Mouse (Mus musculus) kidney, adult 8-10 months (tissue): ENCODE measurements at regions not wholly inside any gene's neighbourhood (a gene's known extent, or its start where the extent isn't known, plus 50 kb on each side); places are given as distances from the start of the nearest gene placed in this dataset.

ENCODE experiments used
- DNase-seq, 2 experiments: peaks; one replicate each; pipeline ENCODE4 v3.0.0; 2022

- DNase-seq: no peak
These were observed 220.0 kb upstream of the Gm9767 start for GRCm38 (mm10) chr10:25857954-25858616.

GRCm38 (mm10) chr10:25844348-25844747 lies 233.7 kb upstream of the Gm9767 start:
- DNase-seq: no peak

GRCm38 (mm10) chr10:25829275-25829674 lies 248.8 kb upstream of the Gm9767 start:
- no peak for DNase-seq

GRCm38 (mm10) chr10:25804223-25804622 lies 268.2 kb upstream of the Smlr1 start:
- no peak for DNase-seq

GRCm38 (mm10) chr10:25801499-25801898 lies 265.4 kb upstream of the Smlr1 start:
- no peak for DNase-seq

- DNase-seq: no peak
These were observed 262.8 kb upstream of the Smlr1 start for GRCm38 (mm10) chr10:25798881-25799280.

- DNase-seq: no peak
These were observed 254.3 kb upstream of the Smlr1 start for GRCm38 (mm10) chr10:25790363-25790821.

- DNase-seq: no peak
These were observed 252.6 kb upstream of the Smlr1 start for GRCm38 (mm10) chr10:25788660-25789059.

- DNase-seq: no peak
These were observed 251.9 kb upstream of the Smlr1 start for GRCm38 (mm10) chr10:25788004-25788403.

GRCm38 (mm10) chr10:25783861-25784260 lies 247.8 kb upstream of the Smlr1 start:
- DNase-seq: no peak

- no peak for DNase-seq
These were observed 243.4 kb upstream of the Smlr1 start for GRCm38 (mm10) chr10:25779476-25779875.

GRCm38 (mm10) chr10:25777717-25778116 lies 241.7 kb upstream of the Smlr1 start:
- peak; percentile 71 to 79 for DNase-seq

GRCm38 (mm10) chr10:25776697-25777096 lies 240.6 kb upstream of the Smlr1 start:
- no peak for DNase-seq

- no peak for DNase-seq
These were observed 234.0 kb upstream of the Smlr1 start for GRCm38 (mm10) chr10:25770051-25770450.

GRCm38 (mm10) chr10:25768456-25768855 lies 232.4 kb upstream of the Smlr1 start:
- no peak for DNase-seq

GRCm38 (mm10) chr10:25754300-25754699 lies 218.2 kb upstream of the Smlr1 start:
- no peak for DNase-seq

GRCm38 (mm10) chr10:25742678-25743077 lies 206.6 kb upstream of the Smlr1 start:
- DNase-seq: no peak

- DNase-seq: no peak
These were observed 204.9 kb upstream of the Smlr1 start for GRCm38 (mm10) chr10:25740956-25741355.

- no peak for DNase-seq
These were observed 194.4 kb upstream of the Smlr1 start for GRCm38 (mm10) chr10:25730470-25730869.

- DNase-seq: no peak
These were observed 187.9 kb upstream of the Smlr1 start for GRCm38 (mm10) chr10:25723966-25724365.

- DNase-seq: no peak
These were observed 179.7 kb upstream of the Smlr1 start for GRCm38 (mm10) chr10:25715747-25716146.

GRCm38 (mm10) chr10:25714636-25715035 lies 178.6 kb upstream of the Smlr1 start:
- DNase-seq: no peak

- no peak for DNase-seq
These were observed 178.0 kb upstream of the Smlr1 start for GRCm38 (mm10) chr10:25714041-25714440.

GRCm38 (mm10) chr10:25707951-25708350 lies 171.9 kb upstream of the Smlr1 start:
- DNase-seq: no peak

- DNase-seq: no peak
These were observed 166.1 kb upstream of the Smlr1 start for GRCm38 (mm10) chr10:25702146-25702545.
